Mouse (Mus musculus) cerebellum, adult 2 months (tissue): Measurements from ENCODE around the gene St3gal2.

Experiments
- CTCF ChIP-seq: fragments of 200-500 bp; IDR thresholded peaks from 2 replicates; pipeline ENCODE4 v1.5.1; 2011; ENCODE audit warnings: low read depth, mild to moderate bottlenecking, control low read depth, low read length, moderate library complexity, borderline replicate concordance; ENCODE audit not compliant: insufficient read depth
- POLR2A ChIP-seq: fragments of 200-500 bp; IDR thresholded peaks from 2 replicates; pipeline ENCODE4 v1.6.1; 2011; ENCODE audit warnings: low read length, control low read depth, borderline replicate concordance; ENCODE audit not compliant: insufficient read depth

- TF ChIP-seq CTCF, result no peak
- TF ChIP-seq POLR2A, result no peak
Observed at GRCm38 (mm10) chr8:110940682-110941452, 21.1 kb downstream of the St3gal2 start.
